Mouse (Mus musculus) right cerebral cortex, postnatal 4 days (tissue): Measurements from ENCODE around the gene Gdap1l1.
"Not testable (repeated sequence)": the region's sequence is repeated elsewhere in the genome, so short reads cannot be mapped to it uniquely, and the experiment has no call there.

ENCODE experiments used
- DNase-seq: peaks from one replicate; pipeline ENCODE4 v3.0.0-alpha.2; 2022

Gene Gdap1l1

GRCm38 (mm10) chr2:163438246-163438618 is at the start of gene Gdap1l1:
TSS of gene Gdap1l1 (plus strand) at chr2:163438476.
- peak; percentile 75 for DNase-seq

GRCm38 (mm10) chr2:163392436-163392835 is 45.8 kb upstream of the Gdap1l1 start:
- DNase-seq = no peak

- DNase-seq = no peak
Measured at GRCm38 (mm10) chr2:163393241-163393640, 45.0 kb upstream of the Gdap1l1 start.

- DNase-seq = no peak
Measured at GRCm38 (mm10) chr2:163393976-163394375, 44.3 kb upstream of the Gdap1l1 start.

GRCm38 (mm10) chr2:163394977-163395376 is 43.3 kb upstream of the Gdap1l1 start:
- no peak for DNase-seq

GRCm38 (mm10) chr2:163397071-163397470 is 41.2 kb upstream of the Gdap1l1 start:
- no peak for DNase-seq

GRCm38 (mm10) chr2:163397905-163398304 is 40.4 kb upstream of the Gdap1l1 start, which contains the start of gene Jph2:
TSS of gene Jph2 (minus strand) at chr2:163397993.
- DNase-seq = no peak

GRCm38 (mm10) chr2:163398770-163399169 is 39.5 kb upstream of the Gdap1l1 start:
- DNase-seq = no peak

GRCm38 (mm10) chr2:163399222-163399621 is 39.1 kb upstream of the Gdap1l1 start:
- DNase-seq = no peak

GRCm38 (mm10) chr2:163401221-163401620 is 37.1 kb upstream of the Gdap1l1 start:
- peak; percentile 73 for DNase-seq

- DNase-seq = no peak
Measured at GRCm38 (mm10) chr2:163404037-163404815, 34.0 kb upstream of the Gdap1l1 start.

- DNase-seq = no peak
Measured at GRCm38 (mm10) chr2:163410211-163410610, 28.1 kb upstream of the Gdap1l1 start.

- DNase-seq = not testable (repeated sequence)
Measured at GRCm38 (mm10) chr2:163411344-163411743, 26.9 kb upstream of the Gdap1l1 start.

GRCm38 (mm10) chr2:163411840-163412239 is 26.4 kb upstream of the Gdap1l1 start:
- no peak for DNase-seq

- DNase-seq = no peak
Measured at GRCm38 (mm10) chr2:163412419-163412818, 25.9 kb upstream of the Gdap1l1 start.

GRCm38 (mm10) chr2:163412846-163413590 is 25.3 kb upstream of the Gdap1l1 start:
- no peak for DNase-seq

GRCm38 (mm10) chr2:163417026-163417425 is 21.2 kb upstream of the Gdap1l1 start:
- DNase-seq = no peak

- no peak for DNase-seq
Measured at GRCm38 (mm10) chr2:163417830-163418229, 20.4 kb upstream of the Gdap1l1 start.

GRCm38 (mm10) chr2:163418841-163419345 is 19.4 kb upstream of the Gdap1l1 start:
- no peak for DNase-seq

- peak; percentile 97 for DNase-seq
Measured at GRCm38 (mm10) chr2:163419346-163420045, 18.8 kb upstream of the Gdap1l1 start.

GRCm38 (mm10) chr2:163420366-163420886 is 17.9 kb upstream of the Gdap1l1 start:
- no peak for DNase-seq

GRCm38 (mm10) chr2:163422895-163423660 is 15.2 kb upstream of the Gdap1l1 start:
- no peak for DNase-seq
